Mouse (Mus musculus) liver, embryonic 13.5 days (tissue): ENCODE results near the gene Efcc1. TPM values are rescaled to one million over a fixed set of nuclear protein-coding genes. Genes with fewer than 3 reads are reported as not detected.
A peak's percentile ranks its signal among the peaks of the same experiment; 100 is the strongest.

ENCODE experiments used
- ATAC-seq: fragments of 200-750 bp; cut with Nextera tagmentation; 2 replicates; pipeline ENCODE4 v1.8.0; 2017; ENCODE audit warnings: low read depth, mild to moderate bottlenecking, moderate number of reproducible peaks, moderate library complexity
- DNase-seq: peaks from one replicate; pipeline ENCODE4 v3.0.0; 2022
- H3K27ac ChIP-seq: fragments of 300-500 bp; sonication (generic); 2 replicates; pipeline ENCODE4 v1.5.1; 2015; ENCODE audit warnings: moderate library complexity, mild to moderate bottlenecking, inconsistent platforms
- H3K27me3 ChIP-seq: fragments of 300-500 bp; sonication (generic); 2 replicates; pipeline ENCODE4 v1.6.1; 2015; ENCODE audit warnings: mild to moderate bottlenecking, inconsistent platforms
- H3K36me3 ChIP-seq: fragments of 300-500 bp; sonication (generic); 2 replicates; pipeline ENCODE4 v1.6.1; 2015; ENCODE audit warnings: mild to moderate bottlenecking, inconsistent platforms
- H3K4me1 ChIP-seq: fragments of 300-500 bp; sonication (generic); replicated peaks from 2 replicates; pipeline ENCODE4 v1.6.1; 2015; ENCODE audit warnings: inconsistent platforms
- H3K4me2 ChIP-seq: fragments of 300-500 bp; sonication (generic); 2 replicates; pipeline ENCODE4 v1.6.1; 2015; ENCODE audit warnings: inconsistent platforms, mild to moderate bottlenecking, moderate library complexity
- H3K4me3 ChIP-seq: fragments of 300-500 bp; sonication (generic); replicated peaks from 2 replicates; pipeline ENCODE4 v1.5.1; 2015; ENCODE audit warnings: mild to moderate bottlenecking, inconsistent platforms
- H3K9ac ChIP-seq: fragments of 300-500 bp; sonication (generic); 2 replicates; pipeline ENCODE4 v1.6.1; 2015; ENCODE audit warnings: mild to moderate bottlenecking, inconsistent platforms
- H3K9me3 ChIP-seq: fragments of 300-500 bp; sonication (generic); replicated peaks from 2 replicates; pipeline ENCODE4 v1.6.1; 2016; ENCODE audit warnings: inconsistent platforms
- WGBS: fragments of 180-500 bp; shearing (Covaris S2); methylation state at CpG from one replicate; pipeline ENCODE4 v1.1.7; 2015; ENCODE audit not compliant: insufficient replicate concordance; 5-methylcytosine and 5-hydroxymethylcytosine counted together
- polyA plus RNA-seq: library from polyadenylated mRNA; unstranded; fragments of >200 nt; fragmentation: Nextera tagmentation; extraction: Ambion mirVana; gene quantifications from 2 replicates; pipeline ENCODE4 v1.2.1, GENCODE M21; 2015

Gene Efcc1
- polyA plus RNA-seq, 1 experiment from 2014 or later, result 0.35 TPM

GRCm38 (mm10) chr6:87791826-87792225, 61.2 kb downstream of the Efcc1 start:
- 87% methylated on average over 5 of the region's 5 CpGs for WGBS
- peak overlapping the region; percentile 99 for H3K27ac ChIP-seq
- no peaks in the 10 kb centered on the region for H3K9me3 ChIP-seq
- H3K4me2 ChIP-seq, result peak overlapping the region; percentile 66; the same call in 1 of the 2 replicates
- no peak for DNase-seq
- no peak overlapping the region for H3K4me3 ChIP-seq
- H3K36me3 ChIP-seq, result peaks cover 65% of the 10 kb centered on the region
- no peak for ATAC-seq
- H3K9ac ChIP-seq, result peak overlapping the region; percentile 76
- H3K4me1 ChIP-seq, result peaks cover 92% of the 10 kb centered on the region
- H3K27me3 ChIP-seq, result no peaks in the 10 kb centered on the region

- Histone ChIP-seq H3K4me3 (no peak overlapping the region), H3K9ac (no peak overlapping the region), H3K4me2 (no peak overlapping the region), H3K36me3 (peaks cover 74% of the 10 kb centered on the region), H3K27ac (peak overlapping the region; percentile 94), H3K27me3 (no peaks in the 10 kb centered on the region), H3K9me3 (no peaks in the 10 kb centered on the region), H3K4me1 (peaks cover 92% of the 10 kb centered on the region)
- no peak for ATAC-seq
- 85% methylated on average over 10 of the region's 10 CpGs for WGBS
- no peak for DNase-seq
Observed at GRCm38 (mm10) chr6:87793821-87794510, 63.3 kb downstream of the Efcc1 start.

- no peak for ATAC-seq
- Histone ChIP-seq H3K4me1 (peaks cover 92% of the 10 kb centered on the region), H3K36me3 (peaks cover 62% of the 10 kb centered on the region), H3K27me3 (no peaks in the 10 kb centered on the region), H3K27ac (peak overlapping the region; percentile 94), H3K4me2 (peak overlapping the region; percentile 54), H3K4me3 (peak overlapping the region; percentile 5; the same call in 1 of the 2 replicates), H3K9me3 (no peaks in the 10 kb centered on the region), H3K9ac (peak overlapping the region; percentile 65)
- DNase-seq, result no peak
- WGBS, result 75% methylated on average over 6 of the region's 6 CpGs
Observed at GRCm38 (mm10) chr6:87795385-87796150, 64.9 kb downstream of the Efcc1 start.

GRCm38 (mm10) chr6:87796251-87796880, 65.7 kb downstream of the Efcc1 start:
- DNase-seq, result peak; percentile 53
- peak; percentile 94 for ATAC-seq
- 59% methylated on average over 6 of the region's 6 CpGs for WGBS
- Histone ChIP-seq H3K9me3 (no peaks in the 10 kb centered on the region), H3K4me3 (peak overlapping the region; percentile 5; the same call in 1 of the 2 replicates), H3K27ac (peak overlapping the region; percentile 94), H3K4me1 (peaks cover 92% of the 10 kb centered on the region), H3K4me2 (peak overlapping the region; percentile 54), H3K9ac (peak overlapping the region; percentile 65), H3K36me3 (peaks cover 57% of the 10 kb centered on the region), H3K27me3 (no peaks in the 10 kb centered on the region)

GRCm38 (mm10) chr6:87797321-87797720, 66.7 kb downstream of the Efcc1 start:
- Histone ChIP-seq H3K9ac (peak overlapping the region; percentile 65), H3K4me2 (no peak overlapping the region), H3K27ac (peak overlapping the region; percentile 94), H3K9me3 (no peaks in the 10 kb centered on the region), H3K27me3 (no peaks in the 10 kb centered on the region), H3K36me3 (peaks cover 49% of the 10 kb centered on the region), H3K4me3 (no peak overlapping the region), H3K4me1 (peaks cover 86% of the 10 kb centered on the region)
- no peak for ATAC-seq
- 56% methylated on average over 2 of the region's 2 CpGs for WGBS
- DNase-seq, result no peak

GRCm38 (mm10) chr6:87799576-87799975, 68.9 kb downstream of the Efcc1 start:
- H3K9me3 ChIP-seq, result no peaks in the 10 kb centered on the region
- H3K4me1 ChIP-seq, result peaks cover 86% of the 10 kb centered on the region
- H3K9ac ChIP-seq, result peak overlapping the region; percentile 27
- 40% methylated on average over 6 of the region's 6 CpGs for WGBS
- peaks cover 46% of the 10 kb centered on the region for H3K36me3 ChIP-seq
- DNase-seq (no peak), ATAC-seq (peak; percentile 43; the same call in 1 of the 2 replicates)
- peak overlapping the region; percentile 94 for H3K27ac ChIP-seq
- no peaks in the 10 kb centered on the region for H3K27me3 ChIP-seq
- no peak overlapping the region for H3K4me3 ChIP-seq
- peak overlapping the region; percentile 7; the same call in 1 of the 2 replicates for H3K4me2 ChIP-seq

GRCm38 (mm10) chr6:87802462-87802861, 71.8 kb downstream of the Efcc1 start:
- no peak overlapping the region for H3K4me3 ChIP-seq
- no peak overlapping the region for H3K4me2 ChIP-seq
- no peaks in the 10 kb centered on the region for H3K9me3 ChIP-seq
- WGBS, result 72% methylated on average over 7 of the region's 7 CpGs
- peaks cover 84% of the 10 kb centered on the region for H3K4me1 ChIP-seq
- ATAC-seq, result no peak
- H3K9ac ChIP-seq, result no peak overlapping the region
- H3K27me3 ChIP-seq, result no peaks in the 10 kb centered on the region
- H3K27ac ChIP-seq, result peak overlapping the region; percentile 39; the same call in 1 of the 2 replicates
- H3K36me3 ChIP-seq, result peaks cover 55% of the 10 kb centered on the region
- DNase-seq, result no peak

- Histone ChIP-seq H3K36me3 (peaks cover 48% of the 10 kb centered on the region), H3K4me1 (peaks cover 84% of the 10 kb centered on the region), H3K9ac (no peak overlapping the region), H3K9me3 (no peaks in the 10 kb centered on the region), H3K4me2 (no peak overlapping the region), H3K27ac (0 out of 2 replicates have a peak overlapping the region, but pooled peaks have one; percentile 13), H3K27me3 (no peaks in the 10 kb centered on the region), H3K4me3 (no peak overlapping the region)
- DNase-seq, result no peak
- ATAC-seq, result no peak
- 59% methylated on average over 1 of the region's 1 CpGs for WGBS
Observed at GRCm38 (mm10) chr6:87804036-87804435, 73.4 kb downstream of the Efcc1 start.

GRCm38 (mm10) chr6:87804886-87805285, 74.2 kb downstream of the Efcc1 start:
- Histone ChIP-seq H3K4me3 (no peak overlapping the region), H3K27me3 (no peaks in the 10 kb centered on the region), H3K9me3 (no peaks in the 10 kb centered on the region), H3K27ac (0 out of 2 replicates have a peak overlapping the region, but pooled peaks have one; percentile 13), H3K36me3 (peaks cover 44% of the 10 kb centered on the region), H3K4me2 (no peak overlapping the region), H3K4me1 (peaks cover 84% of the 10 kb centered on the region), H3K9ac (no peak overlapping the region)
- ATAC-seq, result no peak
- 70% methylated on average over 7 of the region's 7 CpGs for WGBS
- DNase-seq, result no peak

- Histone ChIP-seq H3K4me3 (no peak overlapping the region), H3K4me2 (no peak overlapping the region), H3K27me3 (no peaks in the 10 kb centered on the region), H3K9me3 (no peaks in the 10 kb centered on the region), H3K4me1 (peaks cover 84% of the 10 kb centered on the region), H3K36me3 (peaks cover 44% of the 10 kb centered on the region), H3K27ac (peak overlapping the region; percentile 65; the same call in 1 of the 2 replicates), H3K9ac (no peak overlapping the region)
- WGBS, result 82% methylated on average over 7 of the region's 7 CpGs
- DNase-seq (no peak), ATAC-seq (no peak)
Observed at GRCm38 (mm10) chr6:87805448-87805847, 74.8 kb downstream of the Efcc1 start.
